Mouse (Mus musculus) adrenal gland, adult 2 months (tissue): ENCODE measurements around the gene Rnf220. TPM values are rescaled to one million over a fixed set of nuclear protein-coding genes. Genes with fewer than 3 reads are reported as not detected.
A peak's percentile ranks its signal among the peaks of the same experiment; 100 is the strongest.

Source experiments
- DNase-seq: peaks from one replicate; pipeline ENCODE4 v3.0.0; 2021
- polyA plus RNA-seq: library from polyadenylated mRNA; depleted of rRNA; stranded (reverse); fragments of >200 nt; gene quantifications from 2 replicates; pipeline ENCODE4 v1.2.3, GENCODE M21; 2012
- total RNA-seq, 2 experiments: library from RNA; stranded (reverse); gene quantifications; 2 replicates each; pipeline ENCODE4 v1.2.3; 2021

The Rnf220 gene
- total and polyA plus RNA-seq, 3 experiments = 79.4 to 119 (median 97.0) TPM

DNA sequence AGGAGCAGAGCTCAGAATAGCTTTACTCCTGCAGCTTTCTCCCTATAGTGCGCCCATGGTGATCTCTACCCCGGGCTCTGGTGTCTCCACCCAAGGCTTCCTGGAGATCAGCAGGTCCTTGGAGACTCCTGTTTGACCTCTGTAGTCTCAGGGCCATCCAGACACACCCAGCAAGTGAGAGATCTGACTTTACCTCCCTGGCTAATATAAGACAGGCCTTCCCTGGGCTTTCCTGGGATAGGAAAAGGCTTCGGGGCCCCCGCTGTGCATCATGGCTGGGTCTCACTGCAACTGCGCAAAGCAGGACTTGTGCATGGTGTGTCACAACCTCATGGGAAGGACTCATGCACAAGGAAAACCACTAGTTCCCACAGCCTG lies 116.3 kb downstream of the Rnf220 start:
- DNase-seq = no peak

DNA sequence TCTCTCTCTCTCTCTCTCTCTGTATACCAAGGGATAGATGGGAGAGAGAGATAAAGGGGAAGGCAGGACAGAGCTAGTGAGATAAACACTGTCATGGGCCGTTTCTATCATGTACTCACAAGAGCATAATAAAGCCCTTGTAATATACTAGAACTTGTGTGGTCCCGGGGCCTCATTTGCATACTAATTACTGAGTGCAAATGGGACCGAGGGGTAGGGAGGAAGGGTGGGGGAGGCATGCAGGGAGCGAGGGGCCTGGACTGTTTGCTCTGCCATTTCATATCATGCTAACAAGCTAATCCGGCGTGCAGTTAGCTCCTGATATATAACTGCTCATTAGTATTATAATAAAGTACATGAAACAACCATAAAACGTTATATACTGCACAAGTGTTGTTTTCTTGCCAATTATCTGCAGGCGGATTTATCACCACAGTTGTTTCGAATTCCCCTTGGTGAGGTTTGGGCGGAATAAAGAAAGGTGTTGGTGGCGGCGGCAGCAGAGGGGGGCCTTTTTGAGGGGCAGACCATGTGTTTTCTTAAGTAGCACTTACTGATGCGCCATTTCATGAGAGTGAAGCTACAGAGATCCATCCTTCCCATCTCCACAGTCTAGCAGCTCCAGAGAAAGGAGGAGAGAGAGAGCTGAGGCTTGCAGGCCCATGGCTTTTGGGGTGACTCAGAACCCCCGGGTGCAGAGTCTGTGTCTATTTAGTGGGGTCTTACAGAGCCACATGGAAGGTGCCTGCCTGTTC lies 116.9 kb downstream of the Rnf220 start:
- no peak for DNase-seq

DNA sequence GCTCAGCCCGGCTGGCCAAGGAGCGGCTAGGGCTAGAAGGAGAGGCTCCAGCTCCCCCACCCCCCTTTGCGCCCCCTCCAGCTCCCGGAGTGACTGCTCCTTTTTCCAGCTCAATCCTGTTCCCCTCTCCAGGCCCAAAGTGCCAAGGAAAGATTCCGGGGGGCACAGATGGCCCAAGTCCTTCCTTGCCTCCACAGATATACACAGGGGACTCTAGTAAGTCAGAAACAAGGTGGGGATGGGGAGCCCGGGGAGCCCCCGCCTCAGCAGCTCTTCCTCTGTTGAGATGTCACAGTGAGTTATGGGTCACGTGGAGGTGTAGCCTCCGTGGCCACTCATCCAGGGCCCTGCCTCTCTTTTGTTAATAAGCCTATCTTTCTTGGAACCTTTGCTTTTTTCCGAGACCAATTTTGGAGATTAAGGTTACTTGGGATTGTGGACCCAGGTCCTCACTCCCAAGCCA lies 122.7 kb downstream of the Rnf220 start:
- DNase-seq = no peak

DNA sequence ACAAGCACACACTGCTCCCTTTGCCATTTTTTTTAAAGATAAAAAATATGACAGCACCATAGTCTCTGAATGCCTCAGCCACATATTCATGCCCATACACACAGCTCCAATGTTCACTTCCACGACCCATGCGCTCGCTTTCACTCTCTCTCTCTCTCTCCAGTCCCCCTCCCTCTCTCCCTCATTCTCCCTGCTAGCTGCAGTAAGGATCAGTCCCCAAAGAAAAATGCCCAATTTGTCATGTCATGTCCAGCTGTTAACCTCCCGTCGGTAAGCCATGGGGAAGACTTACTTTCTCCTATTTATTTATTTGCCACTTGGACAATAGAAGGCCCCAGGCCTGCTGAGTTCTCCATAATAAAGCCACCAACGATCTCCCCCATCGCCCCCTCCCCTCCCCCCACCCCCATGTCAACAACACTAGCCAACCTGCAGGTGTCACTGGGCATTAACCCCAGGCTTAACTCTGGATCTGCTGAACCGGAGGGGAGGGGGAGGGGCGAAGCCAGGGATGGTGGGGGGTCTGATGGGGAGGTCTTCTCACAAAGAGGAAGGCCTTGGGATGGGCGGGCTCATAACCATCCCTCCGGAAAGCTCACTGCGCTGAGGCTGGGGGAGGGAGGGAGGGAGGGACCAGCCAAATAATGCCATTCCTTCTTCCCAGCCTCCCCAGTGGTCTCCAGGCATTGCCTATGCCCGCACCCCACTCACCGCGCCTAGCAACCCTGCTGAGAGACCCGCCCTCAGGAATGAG lies 123.4 kb downstream of the Rnf220 start:
- no peak for DNase-seq

DNA sequence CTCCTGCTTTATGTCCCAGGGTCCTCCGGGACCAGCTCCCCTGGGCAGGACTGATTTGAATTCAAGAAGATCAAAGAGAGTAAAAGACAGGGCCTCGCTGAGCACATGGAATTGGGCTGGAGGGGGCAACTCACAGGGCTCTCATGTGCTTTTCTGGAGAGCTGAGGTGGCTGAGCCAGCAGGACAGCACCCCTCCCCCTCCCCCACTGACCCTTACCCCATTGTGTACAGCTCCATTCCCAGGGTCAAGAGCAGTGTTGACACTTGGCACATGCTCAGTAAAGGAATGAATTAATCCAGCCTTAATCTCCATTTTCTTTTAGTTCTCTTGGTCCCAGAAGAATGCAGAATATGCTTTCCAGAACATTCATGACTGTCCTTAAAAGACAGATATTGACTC lies 125.0 kb downstream of the Rnf220 start:
- DNase-seq = no peak

DNA sequence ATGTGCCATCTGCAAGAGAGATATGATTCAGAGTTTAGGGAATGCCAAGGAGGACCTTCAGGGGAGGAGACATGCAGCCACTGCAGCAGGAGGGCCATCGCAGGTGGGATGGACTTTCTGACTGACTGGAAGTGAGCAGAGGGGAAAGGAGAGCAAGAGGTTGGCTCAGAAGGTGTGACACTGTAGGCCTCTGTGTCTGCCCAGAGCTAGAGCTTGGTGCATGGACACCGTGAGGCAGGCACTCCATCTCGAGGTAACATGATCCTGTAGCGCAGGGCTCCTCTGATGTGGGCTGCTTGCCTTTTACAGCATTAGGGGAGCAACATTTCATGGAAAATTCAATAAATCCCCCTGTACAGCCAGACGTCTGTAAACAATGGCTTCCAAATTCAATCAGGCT lies 126.5 kb downstream of the Rnf220 start:
- DNase-seq = no peak

DNA sequence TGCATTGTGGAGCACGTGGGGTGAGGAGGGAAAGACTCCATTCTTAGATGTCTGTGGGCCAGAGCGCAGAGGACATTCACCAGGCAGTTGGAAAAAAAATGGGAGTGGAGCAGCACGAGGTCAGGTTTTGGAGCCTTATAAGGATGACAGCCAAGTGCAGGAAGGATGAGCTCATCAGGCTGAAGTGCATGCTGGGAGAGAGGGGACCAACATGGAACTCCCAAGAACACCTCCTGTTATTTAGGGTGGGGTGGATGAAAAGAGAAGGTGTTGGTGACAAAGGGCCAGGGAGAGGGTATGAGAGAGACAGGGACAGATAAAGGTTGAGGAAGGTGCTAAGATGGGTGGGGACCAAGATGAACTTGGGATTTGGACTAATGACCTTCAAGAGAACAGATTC lies 127.3 kb downstream of the Rnf220 start:
- no peak for DNase-seq

DNA sequence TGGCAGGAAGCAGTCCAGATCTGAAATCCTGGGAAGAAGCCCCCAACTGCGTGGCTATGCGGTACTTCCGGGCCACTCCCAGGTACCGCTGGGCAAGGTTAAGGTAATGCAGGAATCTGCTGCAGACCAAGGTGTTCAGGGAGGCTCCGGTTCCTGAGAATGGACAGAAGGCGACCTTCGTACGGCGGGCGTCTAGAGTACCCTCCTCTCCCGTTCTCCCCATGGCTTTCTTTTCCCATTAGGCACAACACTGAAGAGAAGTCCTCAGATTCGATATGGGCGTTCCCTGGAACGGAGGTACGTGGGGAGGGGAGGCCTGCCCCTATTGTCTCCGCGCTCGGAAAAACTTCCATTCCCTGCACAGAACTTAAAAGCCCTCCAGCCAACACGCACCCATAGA lies 129.5 kb downstream of the Rnf220 start:
- no peak for DNase-seq

DNA sequence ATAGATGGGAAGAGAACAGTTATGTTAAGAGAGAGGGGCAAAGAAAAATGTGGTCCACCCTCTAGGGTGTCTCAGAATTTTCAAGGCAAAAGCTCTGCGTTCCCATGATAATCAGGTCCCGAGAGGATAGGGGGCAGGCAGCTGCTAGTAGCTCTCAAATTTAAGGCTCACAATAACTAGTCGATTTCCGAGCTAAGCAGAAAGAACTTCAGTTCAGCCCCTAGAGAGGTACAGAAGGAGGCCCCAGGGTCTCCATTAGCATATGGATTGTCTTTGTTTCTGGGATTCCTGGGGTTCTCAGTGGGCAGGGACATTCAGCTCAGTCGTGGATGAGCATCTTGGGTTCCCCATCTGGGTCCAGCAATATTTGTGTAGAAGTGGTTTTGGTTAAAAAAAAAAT lies 134.8 kb downstream of the Rnf220 start:
- no peak for DNase-seq

DNA sequence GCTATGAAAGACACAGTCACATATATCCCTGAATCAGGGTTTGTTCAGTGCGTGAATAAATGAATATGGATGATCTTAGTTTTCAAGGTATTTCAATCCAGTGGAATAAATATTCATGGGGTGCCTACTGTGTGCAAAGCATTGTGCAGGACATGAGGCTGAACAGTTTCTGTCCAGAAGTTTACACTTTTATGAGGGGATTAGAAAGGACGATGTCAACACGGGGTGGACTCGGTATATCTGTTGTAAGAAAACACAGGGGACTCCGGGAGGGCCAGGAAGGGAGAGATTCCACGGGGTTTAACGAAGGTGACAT lies 135.3 kb downstream of the Rnf220 start:
- no peak for DNase-seq

DNA sequence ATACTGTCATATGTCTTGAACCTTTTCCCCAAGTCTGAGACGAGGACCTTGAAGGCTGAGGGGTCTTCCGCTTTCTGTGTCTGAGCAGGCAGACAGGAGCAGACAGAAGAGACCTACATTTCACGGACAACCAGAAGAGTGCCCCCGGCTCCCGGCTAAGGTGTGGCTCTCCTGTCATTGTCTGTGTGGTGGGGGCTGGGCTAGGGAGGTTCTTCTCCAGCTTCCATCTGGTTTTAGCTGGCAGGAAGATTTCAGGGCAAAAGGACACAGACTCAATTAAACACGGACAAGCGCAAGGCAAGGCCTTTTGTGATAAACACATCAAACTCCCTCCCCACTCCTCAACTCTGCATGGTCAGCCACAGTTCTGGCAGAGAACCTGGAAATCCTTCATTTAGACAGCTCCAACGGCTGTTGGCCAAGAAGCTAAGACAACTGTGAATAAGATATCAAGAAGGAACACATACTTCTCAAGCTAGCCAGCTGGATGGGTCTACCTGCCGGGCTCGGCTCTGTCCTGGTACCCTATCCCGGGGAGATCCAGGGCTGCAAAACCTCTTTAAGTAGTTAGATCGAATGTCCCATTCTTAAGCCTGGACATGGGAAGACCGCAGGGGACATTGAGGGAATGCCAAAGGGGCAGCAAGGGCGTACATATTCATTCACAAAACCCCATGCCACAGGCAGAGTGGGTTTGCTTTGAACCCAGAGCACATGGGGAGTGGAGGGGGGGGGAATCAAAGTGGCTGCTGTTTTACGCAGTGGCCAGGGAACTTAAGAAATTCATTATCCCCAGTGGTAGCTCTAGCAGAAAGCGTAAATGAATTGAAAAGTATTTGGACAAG lies 135.9 kb downstream of the Rnf220 start:
- no peak for DNase-seq

DNA sequence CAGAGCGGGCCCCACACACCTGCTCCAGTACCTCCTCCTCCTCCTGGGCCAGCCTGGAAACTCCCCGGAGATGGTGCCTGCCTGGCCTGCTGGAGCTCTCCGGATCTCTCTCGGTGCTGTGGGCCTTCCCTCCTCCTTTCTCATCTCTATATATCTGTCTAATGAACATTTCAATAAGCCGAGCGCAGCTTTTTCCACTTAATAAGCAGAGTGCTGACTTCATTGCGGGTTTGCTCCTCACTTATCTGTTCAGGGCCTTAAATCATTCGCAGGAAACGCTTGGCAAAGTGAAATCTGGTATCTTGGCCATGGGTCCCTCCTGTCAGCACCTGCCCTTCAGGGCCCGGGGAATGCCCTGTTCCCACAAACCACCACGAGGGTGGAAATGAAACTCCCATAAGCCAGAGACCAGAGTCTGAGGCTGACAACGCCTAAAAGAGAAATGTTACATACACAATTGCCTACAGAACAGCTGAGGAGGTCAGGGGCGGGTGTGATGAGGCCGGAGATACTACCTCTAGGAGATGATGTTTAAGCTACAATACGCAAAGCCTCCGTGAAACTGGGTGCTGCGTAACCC lies 137.0 kb downstream of the Rnf220 start:
- no peak for DNase-seq

DNA sequence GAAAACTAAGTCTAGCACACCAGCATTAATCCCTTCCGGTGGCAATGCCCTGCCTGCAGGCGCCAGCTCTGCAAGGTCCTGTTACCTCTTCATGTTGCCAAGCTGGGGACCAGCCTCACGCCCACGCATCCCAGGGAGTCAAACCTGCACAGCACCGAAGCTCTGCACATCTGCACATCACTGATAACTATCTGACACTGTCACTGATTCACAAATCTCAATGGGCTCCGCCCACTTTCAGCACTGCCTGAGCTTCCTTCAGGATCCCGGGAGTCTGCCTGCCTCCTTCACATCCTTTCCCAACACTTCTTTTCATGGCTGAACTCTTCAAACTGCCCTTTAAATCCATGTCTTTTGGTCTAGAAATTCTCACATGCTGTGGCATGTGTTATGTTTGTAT lies 138.9 kb downstream of the Rnf220 start:
- DNase-seq = no peak

DNA sequence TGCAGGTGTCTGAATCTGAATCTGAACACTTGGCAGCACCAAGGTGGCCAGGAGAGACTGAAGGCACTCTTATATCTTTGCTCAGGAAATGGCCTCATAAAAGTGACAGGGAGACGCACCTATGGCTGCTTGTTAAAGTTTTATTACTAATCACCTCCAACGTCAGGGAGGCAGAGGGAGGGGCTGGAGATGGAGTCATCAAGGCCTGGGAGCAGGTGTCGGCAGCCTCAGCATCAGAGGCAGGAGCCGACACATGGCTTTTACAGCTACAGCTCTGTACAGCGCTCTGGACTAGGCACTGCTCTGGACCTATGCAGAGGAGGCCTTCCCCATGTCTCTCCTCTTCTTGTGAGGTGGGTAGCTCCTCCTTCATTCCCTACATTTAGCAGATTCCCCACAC lies 139.7 kb downstream of the Rnf220 start:
- no peak for DNase-seq

DNA sequence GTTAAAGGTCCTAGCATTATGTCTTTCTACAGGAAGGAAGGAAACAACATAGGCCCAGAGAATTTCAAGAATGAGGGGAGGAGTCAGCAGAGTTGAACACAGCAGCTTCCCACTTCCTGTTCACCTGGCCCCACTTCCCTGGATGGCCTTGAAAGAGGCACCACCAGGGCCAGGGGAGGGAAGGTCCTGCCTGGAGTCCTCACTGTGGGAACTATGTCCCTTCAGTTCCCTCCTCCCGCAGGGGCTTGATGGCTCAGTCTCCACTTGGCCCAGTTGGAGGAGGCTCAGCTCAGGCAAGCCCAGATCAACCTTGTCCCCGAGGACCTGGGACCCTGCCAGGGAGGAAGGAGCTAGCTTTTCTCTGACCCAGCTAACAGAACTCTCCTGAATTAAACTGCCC lies 140.6 kb downstream of the Rnf220 start:
- DNase-seq = peak; percentile 47

DNA sequence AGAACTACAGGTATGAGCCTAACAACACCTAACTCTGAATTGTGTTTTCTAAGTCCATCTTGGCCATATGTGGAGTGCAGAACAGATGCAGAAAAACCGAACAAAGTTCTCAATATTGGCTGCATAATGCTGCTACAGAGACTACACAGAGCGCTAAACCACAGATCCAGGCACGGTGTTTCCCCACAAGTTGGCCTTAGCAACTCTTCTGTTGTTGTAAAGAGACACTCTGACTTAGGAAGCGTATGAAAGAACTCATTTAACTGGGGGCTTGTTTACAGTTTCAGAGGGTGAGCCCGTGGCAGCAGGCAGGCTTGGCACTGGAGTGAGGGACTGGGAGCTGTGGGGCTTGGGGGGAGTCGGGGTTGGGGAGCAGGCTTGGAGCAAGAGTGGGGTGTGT lies 142.2 kb downstream of the Rnf220 start:
- DNase-seq = no peak

DNA sequence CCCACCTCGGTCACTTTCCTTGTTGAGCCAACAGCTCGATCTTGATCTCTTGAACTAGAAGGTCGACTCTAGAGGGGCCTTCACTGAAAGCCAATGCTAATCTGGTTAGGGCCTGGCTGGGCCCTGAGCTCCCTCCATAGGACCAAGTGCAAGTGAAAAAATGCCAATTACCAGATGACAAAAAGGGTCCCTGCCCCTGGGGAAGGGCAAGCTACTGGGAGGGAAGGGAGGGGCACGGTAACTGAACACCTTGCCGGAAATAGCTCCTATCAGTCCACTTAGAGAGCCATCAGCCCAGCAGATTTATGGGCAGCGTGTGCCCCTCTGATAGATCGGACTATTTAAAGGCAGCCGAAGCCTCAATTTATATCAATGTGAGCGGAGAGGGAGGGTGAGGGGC lies 143.9 kb downstream of the Rnf220 start:
- no peak for DNase-seq

DNA sequence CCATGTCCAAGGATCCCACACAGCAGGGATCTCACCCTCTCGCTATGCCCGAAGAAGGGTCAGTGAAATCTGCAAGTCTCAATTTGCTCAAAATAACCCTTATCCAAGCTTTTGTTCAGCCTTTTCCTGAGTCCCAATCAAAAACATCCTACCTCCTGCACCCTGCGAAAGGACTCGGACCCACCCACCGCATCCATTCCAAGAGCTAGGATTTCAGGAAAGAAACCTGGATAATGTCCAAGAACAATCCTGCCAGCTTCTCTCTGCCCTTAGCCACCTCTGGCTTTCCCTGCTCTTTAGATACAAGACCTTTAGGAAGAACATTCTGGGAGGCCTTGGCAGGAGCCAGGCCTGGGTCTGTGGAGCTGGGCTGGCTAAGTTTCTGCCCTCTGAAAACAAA lies 144.8 kb downstream of the Rnf220 start:
- DNase-seq = peak; percentile 14

DNA sequence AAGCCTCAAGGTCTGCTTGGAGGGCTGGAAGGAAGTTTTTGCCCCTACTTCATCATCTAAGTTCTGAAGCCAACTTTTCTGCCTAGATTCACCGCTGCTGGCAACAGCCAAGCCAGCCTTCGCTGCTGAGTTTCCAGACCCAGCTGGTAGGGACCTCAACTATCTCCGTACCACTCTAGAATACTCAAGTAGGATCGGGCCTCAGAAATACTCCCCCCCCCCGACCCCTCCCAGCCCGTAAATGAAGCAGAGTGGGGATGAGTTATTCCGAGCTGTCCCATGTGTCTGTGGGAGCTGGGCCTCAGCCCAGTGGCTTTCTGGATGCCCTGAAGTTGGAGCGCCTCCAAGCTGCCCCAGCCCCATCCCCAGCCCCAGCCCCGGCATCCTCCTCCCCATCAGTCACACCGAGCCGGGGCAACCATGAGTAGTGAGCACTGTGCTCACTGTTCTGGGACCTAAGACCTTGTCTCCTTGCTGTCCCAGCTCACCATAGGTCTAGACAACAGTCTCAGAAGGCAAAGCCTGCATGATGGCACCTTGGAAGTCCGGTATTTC lies 146.6 kb downstream of the Rnf220 start:
- no peak for DNase-seq

DNA sequence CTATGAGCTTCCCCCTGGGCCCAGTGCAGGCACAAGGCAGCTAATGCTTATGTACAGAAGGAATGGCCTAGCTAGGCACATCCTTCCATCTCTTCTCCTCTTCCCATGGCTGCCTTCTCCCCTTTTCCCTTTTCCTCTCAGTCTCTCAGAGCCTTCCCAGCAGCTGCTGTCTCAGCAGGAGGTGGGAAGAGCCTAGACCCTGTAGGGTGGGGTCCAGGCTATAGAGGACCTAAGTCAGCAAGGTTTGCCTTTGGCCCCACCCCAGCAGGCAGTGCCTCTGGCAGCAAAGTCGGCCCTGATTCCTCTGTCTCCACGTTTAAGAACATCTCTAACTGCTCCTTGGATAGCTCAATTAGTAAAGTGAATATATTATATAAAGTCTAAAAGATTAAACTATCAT lies 147.5 kb downstream of the Rnf220 start:
- DNase-seq = no peak

DNA sequence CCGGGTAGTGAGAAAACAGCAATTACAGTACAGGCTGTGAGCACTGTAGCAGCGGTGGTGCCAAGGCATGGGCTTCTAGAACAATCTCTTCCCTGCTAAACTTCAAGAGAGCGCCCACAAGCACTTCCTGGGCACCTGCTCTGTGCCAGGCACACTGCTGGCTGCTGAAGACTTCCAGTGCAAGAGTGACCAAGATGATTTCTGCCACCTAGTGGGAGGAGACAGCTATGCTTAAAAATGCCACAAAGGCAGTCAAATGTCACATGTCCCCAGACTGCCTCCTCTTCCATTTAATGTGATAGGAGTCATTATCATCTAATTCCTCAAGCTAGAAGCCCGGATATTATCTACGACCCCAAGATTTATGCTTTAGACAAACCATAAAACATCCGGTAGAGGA lies 150.8 kb downstream of the Rnf220 start:
- DNase-seq = peak; percentile 65

DNA sequence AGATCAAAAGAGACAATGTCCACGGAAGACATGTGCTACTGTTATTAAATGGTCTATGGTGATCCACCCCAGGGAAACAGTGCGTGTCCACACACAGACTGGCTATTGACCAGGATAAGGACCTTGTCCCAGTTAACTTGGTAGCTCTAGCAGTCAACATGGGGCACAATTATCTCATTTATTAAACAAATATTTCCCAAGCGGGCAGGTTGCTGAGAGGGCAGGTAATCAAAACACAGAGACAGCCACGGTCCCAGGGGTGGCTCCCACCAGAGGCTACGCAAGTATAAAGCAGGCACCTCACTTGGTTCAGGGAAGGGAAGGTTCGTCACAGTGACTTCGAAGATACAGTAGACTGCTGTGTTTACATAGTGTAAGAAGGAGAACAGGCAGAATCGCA lies 153.5 kb downstream of the Rnf220 start:
- DNase-seq = no peak
